Mouse (Mus musculus) cerebellum, postnatal 4 days (tissue): ENCODE results near the gene Atp13a3.
"Not testable (repeated sequence)": the region's sequence is repeated elsewhere in the genome, so short reads cannot be mapped to it uniquely, and the experiment has no call there.

Experiments
- DNase-seq, 2 experiments: peaks; one replicate each; pipeline ENCODE4 v3.0.0; 2022; ENCODE audit warnings: low spot score in 2 of 2, mixed read lengths in 1 of 2

The Atp13a3 gene

GRCm38 (mm10) chr16:30405925-30406670 is at the start of gene Atp13a3:
Gene Atp13a3, minus strand, starts transcription at chr16:30405975.
- no peak for DNase-seq

GRCm38 (mm10) chr16:30453213-30453975 is 47.6 kb upstream of the Atp13a3 start:
- DNase-seq = no peak

DNA sequence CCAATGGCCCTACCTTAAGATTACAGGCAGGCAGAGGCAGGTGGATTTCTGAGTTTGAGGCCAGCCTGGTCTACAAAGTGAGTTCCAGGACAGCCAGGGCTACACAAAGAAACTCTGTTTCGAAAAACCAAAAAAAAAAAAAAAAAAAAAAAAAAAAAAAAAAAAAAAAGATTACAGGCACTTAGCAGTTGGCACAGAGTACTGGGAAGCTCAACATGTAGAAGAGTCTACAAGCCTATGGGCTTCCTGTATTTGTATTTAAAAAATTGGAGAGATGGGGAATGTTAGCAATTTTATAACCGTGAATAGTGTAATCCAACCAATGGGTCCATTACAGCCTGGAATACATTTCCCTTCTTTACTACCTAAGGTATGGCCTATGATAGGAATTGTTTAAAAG is 45.4 kb upstream of the Atp13a3 start:
- DNase-seq = not testable (repeated sequence)

GRCm38 (mm10) chr16:30449017-30449416 is 43.2 kb upstream of the Atp13a3 start:
- no peak for DNase-seq

- DNase-seq = no peak
Observed at GRCm38 (mm10) chr16:30448169-30448568, 42.4 kb upstream of the Atp13a3 start.

DNA sequence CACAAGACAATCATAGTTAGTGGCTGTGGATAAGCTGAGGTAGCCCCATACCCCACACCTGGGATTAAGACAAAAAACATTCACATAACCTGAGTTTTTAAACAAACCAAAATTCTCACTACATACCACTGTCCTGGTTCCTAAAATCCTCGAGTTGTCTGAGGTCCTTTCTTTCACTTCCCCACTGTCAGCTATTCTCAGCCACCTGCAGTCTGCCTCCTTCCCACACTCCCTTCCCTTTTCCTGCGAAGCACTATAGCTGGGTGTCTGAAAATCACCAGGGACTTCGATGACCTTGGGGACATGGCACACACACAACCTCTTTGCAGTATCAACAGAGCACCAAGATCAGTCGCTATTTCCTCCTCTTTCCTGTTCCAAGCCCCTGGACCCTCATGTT is 41.9 kb upstream of the Atp13a3 start:
- DNase-seq = no peak

DNA sequence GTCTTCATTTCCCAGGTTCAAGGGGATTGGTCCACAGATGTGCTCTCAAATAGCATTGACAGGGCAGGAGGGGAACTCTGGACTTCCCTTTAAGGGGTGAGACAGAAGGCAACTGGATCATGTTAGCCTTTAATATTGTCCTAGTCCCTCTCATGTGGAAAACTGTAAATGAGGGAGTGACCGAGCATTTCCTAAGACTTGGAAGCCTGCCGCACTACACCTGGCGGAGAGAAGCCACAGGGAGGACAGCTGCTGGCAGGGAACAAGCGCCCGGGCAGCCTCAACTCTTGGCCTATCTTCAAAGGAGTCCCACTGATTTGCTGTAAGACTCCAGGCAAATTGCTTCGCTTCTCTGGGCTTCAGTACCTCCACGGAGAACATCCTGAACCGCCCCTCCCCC is 37.6 kb upstream of the Atp13a3 start:
- peak in 1 of 2 experiments; percentile 10 for DNase-seq

DNA sequence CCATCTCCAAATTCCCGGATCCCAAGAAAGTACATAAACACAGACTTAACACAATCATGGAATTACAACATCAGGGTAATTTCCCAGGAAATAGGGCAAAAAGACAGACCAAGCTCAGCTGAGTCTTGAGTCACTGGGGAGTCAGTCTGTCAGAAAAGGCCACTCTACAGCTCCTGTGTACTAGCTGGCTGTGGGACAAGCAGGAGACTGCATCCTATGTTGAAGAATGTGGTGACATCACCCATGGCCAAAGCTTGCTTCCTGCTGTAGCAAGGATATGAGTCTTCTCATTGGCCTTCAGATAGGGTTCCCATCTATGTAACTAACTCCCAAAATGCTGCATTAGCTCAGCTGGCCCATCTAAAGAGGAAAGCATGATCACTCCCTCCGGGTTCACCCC is 36.7 kb upstream of the Atp13a3 start:
- no peak for DNase-seq

- no peak for DNase-seq
Observed at GRCm38 (mm10) chr16:30441409-30441808, 35.6 kb upstream of the Atp13a3 start.

DNA sequence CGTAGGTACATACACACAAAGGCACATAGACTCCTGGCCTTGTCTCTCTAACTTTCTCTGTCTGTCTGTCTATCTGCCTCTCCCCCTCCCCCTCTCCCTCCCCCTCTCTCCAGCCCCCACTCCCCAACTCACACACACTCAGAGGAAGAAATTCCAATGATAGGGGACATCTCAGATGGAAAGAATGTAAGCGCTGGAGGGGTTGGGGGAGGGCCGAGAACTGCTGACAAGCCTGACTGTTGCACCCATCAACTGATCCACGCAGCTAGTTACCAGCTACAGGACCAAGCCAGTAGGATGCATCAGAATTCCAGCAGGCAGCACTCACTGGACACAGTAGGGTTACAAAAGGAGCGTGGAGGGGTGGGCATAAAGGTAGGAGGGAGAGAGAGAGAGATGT is 34.1 kb upstream of the Atp13a3 start:
- DNase-seq = no peak

DNA sequence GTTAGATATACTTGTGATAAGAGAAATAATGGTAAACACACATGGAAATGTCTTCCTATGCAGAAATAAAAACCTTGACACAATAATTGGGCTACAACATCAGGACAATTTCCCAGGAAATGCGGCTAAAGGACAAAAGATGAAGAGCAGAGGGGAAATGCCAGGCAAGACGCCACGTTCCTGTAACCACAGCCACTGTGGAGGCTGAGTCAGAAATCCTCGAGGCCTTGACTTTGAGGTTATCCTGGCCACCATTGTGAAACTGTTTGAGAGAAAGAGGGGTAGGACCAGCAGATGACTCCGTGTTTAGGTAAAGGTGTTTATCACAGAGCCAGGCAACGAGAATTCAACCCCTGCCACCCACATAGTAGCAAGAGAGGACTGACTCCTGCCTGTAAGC is 33.6 kb upstream of the Atp13a3 start:
- no peak for DNase-seq

- no peak for DNase-seq
Observed at GRCm38 (mm10) chr16:30436276-30436675, 30.5 kb upstream of the Atp13a3 start.

DNA sequence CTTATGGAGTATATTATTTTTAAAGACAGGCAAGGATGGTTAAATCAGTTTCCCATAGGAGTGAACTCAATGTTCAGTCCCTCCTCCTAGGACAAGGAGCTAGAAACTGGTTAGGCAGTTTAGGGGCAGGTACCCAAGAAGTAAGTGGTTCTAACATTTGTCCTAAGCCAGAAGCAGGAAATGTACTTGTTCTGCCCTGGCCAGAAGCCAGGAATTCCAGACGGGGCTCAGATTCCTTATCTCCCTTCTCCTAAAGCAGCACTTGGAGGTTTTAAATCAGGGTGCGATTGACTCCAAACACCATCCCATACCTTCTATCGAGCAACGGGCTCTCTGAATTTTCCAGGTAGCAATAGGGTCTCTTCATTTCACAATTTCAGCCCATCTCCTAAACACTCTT is 29.6 kb upstream of the Atp13a3 start:
- DNase-seq = no peak

GRCm38 (mm10) chr16:30433148-30433547 is 27.4 kb upstream of the Atp13a3 start:
- no peak for DNase-seq

GRCm38 (mm10) chr16:30432111-30432510 is 26.3 kb upstream of the Atp13a3 start:
- no peak for DNase-seq

GRCm38 (mm10) chr16:30430512-30431088 is 24.8 kb upstream of the Atp13a3 start:
- no peak for DNase-seq

GRCm38 (mm10) chr16:30428753-30429260 is 23.0 kb upstream of the Atp13a3 start:
- no peak for DNase-seq

DNA sequence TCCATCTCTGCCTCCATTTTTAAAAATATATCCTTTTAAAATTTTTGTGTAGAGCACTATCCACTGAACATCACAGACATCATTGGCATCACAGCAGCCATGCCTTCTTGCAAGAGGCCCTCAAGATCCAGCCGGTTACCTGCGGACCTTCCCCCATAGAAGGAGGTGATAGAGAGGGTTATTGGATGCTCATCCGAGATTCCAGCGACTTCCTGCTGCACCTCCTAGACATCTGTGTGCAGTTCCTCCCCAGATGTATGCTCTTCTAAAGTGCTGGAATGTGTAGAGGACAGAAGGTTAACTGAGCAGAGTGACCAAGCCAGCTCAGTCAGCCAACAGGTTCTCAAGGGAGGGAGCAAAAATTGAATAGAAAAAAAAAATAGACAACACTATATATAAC is 21.7 kb upstream of the Atp13a3 start:
- DNase-seq = no peak

- no peak for DNase-seq
Observed at GRCm38 (mm10) chr16:30427003-30427402, 21.2 kb upstream of the Atp13a3 start.

DNA sequence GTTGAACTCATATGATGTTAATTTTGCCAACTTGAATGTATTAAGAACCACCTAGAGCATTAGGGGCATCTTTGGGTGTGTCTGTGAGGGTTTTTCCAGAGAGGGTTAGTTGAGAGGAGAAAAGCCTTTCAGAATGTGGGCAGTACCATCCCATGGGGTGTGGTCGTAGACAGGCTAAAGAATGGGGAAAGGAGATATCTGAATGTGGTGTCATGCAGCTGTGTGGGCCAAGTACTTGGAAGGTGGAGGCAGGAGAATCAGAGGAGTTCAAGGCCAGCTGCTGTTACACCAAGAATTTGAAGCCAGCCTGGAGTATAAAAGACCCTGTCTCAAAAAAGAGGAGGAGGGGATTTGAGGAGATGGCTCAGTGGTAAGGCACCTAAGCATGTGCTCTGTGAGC is 20.2 kb upstream of the Atp13a3 start:
- DNase-seq = no peak

GRCm38 (mm10) chr16:30424053-30424452 is 18.3 kb upstream of the Atp13a3 start:
- no peak for DNase-seq

GRCm38 (mm10) chr16:30416707-30417106 is 10.9 kb upstream of the Atp13a3 start:
- no peak for DNase-seq

DNA sequence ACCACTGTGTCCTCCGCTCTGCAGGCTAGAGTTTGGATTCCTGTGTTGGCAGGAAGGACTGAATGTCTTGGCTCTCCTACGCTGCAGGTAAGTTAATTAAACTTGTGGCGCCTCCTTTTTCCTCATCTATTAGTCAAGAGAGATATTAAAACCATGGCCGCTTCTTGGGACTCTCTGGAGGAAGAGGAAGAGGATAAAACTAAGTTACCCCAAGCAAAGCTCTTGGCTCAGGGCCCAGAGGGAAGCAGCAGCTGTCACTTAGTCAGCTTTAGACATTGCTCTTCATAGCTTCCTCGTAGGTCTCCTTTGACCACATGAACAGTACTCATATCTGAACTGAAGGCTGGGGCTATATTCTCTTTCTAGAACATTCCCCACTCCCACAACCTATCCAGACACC is 10.5 kb upstream of the Atp13a3 start:
- no peak for DNase-seq
